Mouse (Mus musculus) frontal cortex, postnatal 10 days (tissue): ENCODE data around the gene Samt2.
"Not testable (repeated sequence)": the region's sequence is repeated elsewhere in the genome, so short reads cannot be mapped to it uniquely, and the experiment has no call there.

ENCODE experiments used
- DNase-seq, 2 experiments: peaks; one replicate each; pipeline ENCODE4 v3.0.0; 2022; ENCODE audit warnings: low spot score in 2 of 2, mixed read lengths in 1 of 2

Gene Samt2

GRCm38 (mm10) chrX:154579260-154579659 lies at the start of gene Samt2:
Gene Samt2, minus strand, starts transcription at chrX:154579360.
- not testable (repeated sequence) for DNase-seq
